Mouse (Mus musculus): ENCODE results near the gene Rrp9. TPM values are rescaled to one million over a fixed set of nuclear protein-coding genes. Genes with fewer than 3 reads are reported as not detected.

Gene Rrp9
- 1.5 TPM for polyA plus RNA-seq (2014; fragmentation: Illumina TruSeq; extraction: RNeasy Lipid Tissue Mini Kit (QIAGEN cat#74804); ENCODE audit: low read depth, low replicate concordance)

GRCm38 (mm10) chr9:106475663-106476001 lies at the start of gene Rrp9:
Gene Rrp9 (plus strand): TSS chr9:106475963.

GRCm38 (mm10) chr9:106429221-106430014 lies 46.3 kb upstream of the Rrp9 start, which contains the start of gene Rpl29:
Gene Rpl29 (plus strand): TSS chr9:106429454.

GRCm38 (mm10) chr9:106447348-106447747 lies 28.4 kb upstream of the Rrp9 start, which contains the start of the genes Abhd14b and Abhd14a:
Gene Abhd14b (plus strand): TSS chr9:106447459.
Gene Abhd14a (minus strand): TSS chr9:106447678.

DNA sequence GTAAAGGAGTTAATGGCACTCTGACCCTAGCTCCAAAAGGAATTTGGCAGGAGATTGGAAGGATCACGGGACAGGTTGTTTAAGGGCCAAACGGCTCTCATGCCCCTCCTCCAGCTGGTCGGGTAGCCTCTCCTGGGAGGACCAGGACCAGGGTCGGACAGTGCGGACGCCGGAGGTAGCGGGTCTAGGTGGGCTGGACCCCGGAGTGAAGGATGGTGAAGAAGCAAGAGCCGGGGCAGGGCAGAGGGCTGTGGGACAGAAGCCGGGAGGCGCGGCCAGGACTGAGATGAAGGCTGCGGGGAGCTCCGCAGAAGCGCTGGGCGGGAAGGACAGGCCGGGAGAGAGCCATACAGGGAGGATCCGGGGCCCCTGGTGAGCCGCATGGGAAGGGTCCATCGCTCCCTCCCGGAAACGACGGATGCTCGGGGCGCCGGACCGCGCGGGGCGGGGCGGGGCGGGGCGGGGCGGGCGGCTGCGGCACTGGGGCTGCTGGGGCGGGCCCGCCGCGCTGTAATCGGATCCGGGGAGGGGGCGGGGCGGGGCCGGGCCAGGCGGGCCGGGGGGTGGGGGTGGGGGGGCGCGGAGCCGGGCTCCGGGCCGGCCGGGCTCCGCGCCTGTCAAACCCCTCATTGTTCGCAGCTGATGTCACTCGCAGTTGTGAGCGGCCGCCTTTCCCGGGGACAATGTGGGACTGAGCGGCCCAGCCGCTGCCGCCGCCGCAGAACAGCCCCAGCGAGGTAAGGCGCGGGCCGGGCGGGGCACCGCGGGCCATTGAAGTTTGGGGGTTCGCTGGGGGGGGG lies 22.3 kb upstream of the Rrp9 start, which contains the start of gene Pcbp4:
TSS of gene Pcbp4 (plus strand) at position 21 of the 800 bp plus-strand sequence.

GRCm38 (mm10) chr9:106465571-106466200 lies 10.1 kb upstream of the Rrp9 start, which contains the start of gene Gpr62:
Gene Gpr62 (minus strand): TSS chr9:106465938.

DNA sequence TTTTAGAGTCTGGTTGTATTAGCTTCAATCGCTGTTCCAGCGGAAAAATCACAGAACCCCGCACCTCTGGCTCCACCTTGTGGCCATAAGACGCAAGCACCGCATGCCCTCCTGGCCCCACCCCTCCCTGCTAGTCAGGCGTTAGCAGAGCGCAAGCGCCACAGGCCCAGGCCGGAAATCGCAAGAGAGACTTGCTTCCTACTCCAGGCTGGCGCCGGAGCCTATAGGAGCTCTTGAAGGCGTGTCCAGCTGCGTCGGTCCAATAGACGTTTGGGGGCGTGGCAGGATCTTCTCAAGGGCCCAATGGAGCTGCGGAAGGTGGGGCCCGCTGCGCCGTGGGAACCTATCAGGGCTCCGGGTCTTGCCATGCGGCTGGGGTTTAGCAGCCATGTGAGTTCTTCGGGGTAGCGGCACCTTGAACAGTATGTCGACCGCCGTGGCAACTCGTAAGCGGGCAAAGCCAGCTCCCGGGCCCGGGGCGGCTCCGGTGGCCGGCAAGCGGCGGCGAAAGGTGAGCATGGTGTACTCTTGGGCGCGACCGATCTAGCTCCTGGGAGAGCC lies 1.2 kb downstream of the Rrp9 start, which contains the start of gene Parp3:
TSS of gene Parp3 (minus strand) at position 26 of the 561 bp plus-strand sequence.

GRCm38 (mm10) chr9:106499667-106500066 lies 23.9 kb downstream of the Rrp9 start, which contains the start of gene Iqcf1:
Gene Iqcf1 (plus strand): TSS chr9:106499967.

GRCm38 (mm10) chr9:106514273-106514672 lies 38.5 kb downstream of the Rrp9 start, which contains the start of gene Iqcf5:
Gene Iqcf5 (plus strand): TSS chr9:106514573.

Other genes with a start within 250 kb of the Rrp9 start
- gene Alas1, start 227.3 kb upstream of the Rrp9 start, polyA plus RNA-seq (2014; fragmentation: Illumina TruSeq; extraction: RNeasy Lipid Tissue Mini Kit (QIAGEN cat#74804); ENCODE audit: low read depth, low replicate concordance) = 43.8 TPM
- not detected for gene Poc1a, start 194.9 kb upstream of the Rrp9 start, polyA plus RNA-seq (2014; fragmentation: Illumina TruSeq; extraction: RNeasy Lipid Tissue Mini Kit (QIAGEN cat#74804); ENCODE audit: low read depth, low replicate concordance)
- gene Dusp7, start 107.3 kb upstream of the Rrp9 start, polyA plus RNA-seq (2014; fragmentation: Illumina TruSeq; extraction: RNeasy Lipid Tissue Mini Kit (QIAGEN cat#74804); ENCODE audit: low read depth, low replicate concordance) = 14.0 TPM
- 24.8 TPM for gene Rpl29, start 46.5 kb upstream of the Rrp9 start, polyA plus RNA-seq (2014; fragmentation: Illumina TruSeq; extraction: RNeasy Lipid Tissue Mini Kit (QIAGEN cat#74804); ENCODE audit: low read depth, low replicate concordance)
- 8.3 TPM for gene Acy1, start 37.6 kb upstream of the Rrp9 start, polyA plus RNA-seq (2014; fragmentation: Illumina TruSeq; extraction: RNeasy Lipid Tissue Mini Kit (QIAGEN cat#74804); ENCODE audit: low read depth, low replicate concordance)
- gene Abhd14b, start 28.5 kb upstream of the Rrp9 start, polyA plus RNA-seq (2014; fragmentation: Illumina TruSeq; extraction: RNeasy Lipid Tissue Mini Kit (QIAGEN cat#74804); ENCODE audit: low read depth, low replicate concordance) = 112 TPM
- gene Abhd14a, start 28.3 kb upstream of the Rrp9 start, polyA plus RNA-seq (2014; fragmentation: Illumina TruSeq; extraction: RNeasy Lipid Tissue Mini Kit (QIAGEN cat#74804); ENCODE audit: low read depth, low replicate concordance) = 0.73 TPM
- gene Pcbp4, start 22.7 kb upstream of the Rrp9 start, polyA plus RNA-seq (2014; fragmentation: Illumina TruSeq; extraction: RNeasy Lipid Tissue Mini Kit (QIAGEN cat#74804); ENCODE audit: low read depth, low replicate concordance) = 2.1 TPM
- gene Gpr62, start 10.0 kb upstream of the Rrp9 start, polyA plus RNA-seq (2014; fragmentation: Illumina TruSeq; extraction: RNeasy Lipid Tissue Mini Kit (QIAGEN cat#74804); ENCODE audit: low read depth, low replicate concordance) = not detected
- 7.8 TPM for gene Parp3, start 986 bp downstream of the Rrp9 start, polyA plus RNA-seq (2014; fragmentation: Illumina TruSeq; extraction: RNeasy Lipid Tissue Mini Kit (QIAGEN cat#74804); ENCODE audit: low read depth, low replicate concordance)
- gene Iqcf1, start 24.0 kb downstream of the Rrp9 start, polyA plus RNA-seq (2014; fragmentation: Illumina TruSeq; extraction: RNeasy Lipid Tissue Mini Kit (QIAGEN cat#74804); ENCODE audit: low read depth, low replicate concordance) = not detected
- not detected for gene Iqcf5, start 38.6 kb downstream of the Rrp9 start, polyA plus RNA-seq (2014; fragmentation: Illumina TruSeq; extraction: RNeasy Lipid Tissue Mini Kit (QIAGEN cat#74804); ENCODE audit: low read depth, low replicate concordance)
- not detected for gene Iqcf3, start 85.7 kb downstream of the Rrp9 start, polyA plus RNA-seq (2014; fragmentation: Illumina TruSeq; extraction: RNeasy Lipid Tissue Mini Kit (QIAGEN cat#74804); ENCODE audit: low read depth, low replicate concordance)
- gene Iqcf4, start 95.0 kb downstream of the Rrp9 start, polyA plus RNA-seq (2014; fragmentation: Illumina TruSeq; extraction: RNeasy Lipid Tissue Mini Kit (QIAGEN cat#74804); ENCODE audit: low read depth, low replicate concordance) = not detected
- gene Iqcf6, start 150.6 kb downstream of the Rrp9 start, polyA plus RNA-seq (2014; fragmentation: Illumina TruSeq; extraction: RNeasy Lipid Tissue Mini Kit (QIAGEN cat#74804); ENCODE audit: low read depth, low replicate concordance) = not detected
- gene Grm2, start 180.1 kb downstream of the Rrp9 start, polyA plus RNA-seq (2014; fragmentation: Illumina TruSeq; extraction: RNeasy Lipid Tissue Mini Kit (QIAGEN cat#74804); ENCODE audit: low read depth, low replicate concordance) = not detected
- gene Tex264, start 210.0 kb downstream of the Rrp9 start, polyA plus RNA-seq (2014; fragmentation: Illumina TruSeq; extraction: RNeasy Lipid Tissue Mini Kit (QIAGEN cat#74804); ENCODE audit: low read depth, low replicate concordance) = 5.0 TPM